Mouse (Mus musculus) frontal cortex, postnatal 14 days (tissue): ENCODE results near the gene Moap1.
A peak's percentile ranks its signal among the peaks of the same experiment; 100 is the strongest.

Source experiments
- DNase-seq, 2 experiments: peaks; one replicate each; pipeline ENCODE4 v3.0.0; 2022; ENCODE audit warnings: low spot score in 2 of 2

The Moap1 gene

DNA sequence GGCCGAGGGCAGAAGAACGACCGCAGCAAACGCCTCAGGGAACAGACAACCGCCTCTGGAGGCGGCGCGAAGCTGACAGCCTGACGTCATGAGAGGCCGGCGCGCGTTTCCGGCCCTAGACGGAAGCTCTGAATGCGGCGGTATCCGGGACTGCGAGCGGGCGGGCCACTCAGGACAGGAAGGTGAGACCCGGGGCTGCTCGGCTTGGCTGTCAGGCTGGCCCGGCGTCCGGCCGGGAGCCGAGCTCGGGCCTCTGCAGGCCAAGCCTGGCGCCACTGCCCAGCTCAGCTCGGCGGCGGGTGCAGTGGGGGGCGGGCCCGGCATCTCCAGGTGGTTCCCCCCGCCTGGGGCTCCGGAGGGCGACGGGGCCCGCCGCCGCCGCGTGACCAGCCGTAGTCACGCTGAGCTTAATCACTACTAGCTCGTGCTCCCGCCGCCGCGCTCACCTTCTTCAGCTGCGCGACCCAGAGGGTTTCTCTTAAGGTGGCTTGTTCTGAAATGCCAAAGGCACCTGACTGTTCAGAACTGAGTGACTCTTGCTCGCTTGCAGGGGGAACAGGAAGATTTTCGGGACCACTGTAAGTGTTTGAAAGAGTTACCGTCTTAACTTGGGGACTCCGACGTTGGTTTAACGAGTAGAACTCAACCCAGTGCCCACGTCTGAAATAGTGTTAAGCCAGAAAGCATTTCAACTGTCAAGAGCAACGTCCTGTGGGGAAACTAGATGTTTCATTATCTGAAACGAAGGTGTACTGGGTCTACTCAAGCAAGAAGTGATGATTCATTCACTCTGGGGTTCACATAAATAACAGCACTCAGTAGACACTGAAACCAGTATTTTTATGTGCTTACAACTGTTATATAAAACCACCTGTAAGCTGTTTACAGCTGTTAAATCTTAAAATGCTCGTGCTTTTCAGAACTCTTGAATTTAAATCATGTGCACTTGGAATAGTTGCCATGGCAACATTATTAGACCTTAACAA is at the start of gene Moap1, which contains the start of gene Tmem251:
TSS of gene Moap1 (minus strand) at position 73 of the 986 bp plus-strand sequence.
TSS of gene Tmem251 (plus strand) at position 174 of the 986 bp plus-strand sequence.
- peak; percentile 74 to 87 for DNase-seq

DNA sequence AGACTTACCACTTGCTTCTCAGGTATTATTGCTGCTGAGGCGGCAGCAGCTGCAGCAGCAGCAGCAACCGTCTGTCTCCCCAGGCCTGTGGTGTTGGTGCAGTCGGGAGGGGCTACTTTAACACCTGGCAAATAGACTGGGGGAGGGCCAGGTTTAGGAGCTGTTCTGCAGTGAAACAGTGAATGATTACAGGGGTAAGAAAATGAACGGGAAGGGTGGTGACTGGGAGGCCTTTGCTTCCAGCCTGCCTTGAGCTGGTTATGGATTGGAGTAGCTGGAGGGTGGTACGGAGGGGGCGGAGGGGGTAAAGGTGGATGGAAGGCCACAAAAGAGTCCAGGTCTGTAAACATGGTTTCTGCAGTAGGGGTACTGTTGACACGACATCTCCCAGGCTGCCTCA is 44.5 kb upstream of the Moap1 start:
- no peak for DNase-seq

- DNase-seq = no peak
These were observed 42.1 kb upstream of the Moap1 start for GRCm38 (mm10) chr12:102785593-102785985.

DNA sequence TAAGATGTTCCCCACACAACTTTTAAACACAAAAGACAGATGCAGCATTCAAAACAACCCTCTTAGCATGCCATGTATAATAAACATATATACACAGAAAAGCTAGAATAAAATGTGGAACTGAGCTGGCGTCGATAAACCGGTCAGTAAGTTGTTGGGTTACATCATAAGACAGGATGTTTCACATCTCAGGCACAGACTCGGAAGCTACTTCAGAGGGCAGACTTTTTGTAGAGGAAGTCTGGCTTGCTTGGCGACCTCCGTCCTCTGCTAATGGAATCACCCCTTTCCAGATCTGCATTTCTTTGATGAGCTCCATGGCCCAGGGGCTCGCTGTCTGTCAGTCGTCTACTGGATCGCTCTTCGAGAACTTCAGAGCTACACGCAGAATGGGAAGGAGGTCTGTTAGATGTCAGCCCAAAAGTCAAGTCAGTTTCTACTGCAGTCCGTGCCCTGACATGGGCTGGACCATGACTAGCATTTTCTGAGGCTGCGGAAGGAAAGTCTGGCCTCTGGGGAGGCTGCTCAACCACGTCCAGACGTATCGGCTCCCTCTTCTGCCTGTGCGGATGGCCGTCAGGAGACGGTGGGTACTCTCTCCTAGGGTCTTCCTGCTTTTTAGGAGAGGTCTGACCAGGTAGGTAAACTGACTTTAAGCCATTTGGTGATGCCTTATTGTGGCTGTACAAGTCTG is 41.6 kb upstream of the Moap1 start:
- no peak for DNase-seq

DNA sequence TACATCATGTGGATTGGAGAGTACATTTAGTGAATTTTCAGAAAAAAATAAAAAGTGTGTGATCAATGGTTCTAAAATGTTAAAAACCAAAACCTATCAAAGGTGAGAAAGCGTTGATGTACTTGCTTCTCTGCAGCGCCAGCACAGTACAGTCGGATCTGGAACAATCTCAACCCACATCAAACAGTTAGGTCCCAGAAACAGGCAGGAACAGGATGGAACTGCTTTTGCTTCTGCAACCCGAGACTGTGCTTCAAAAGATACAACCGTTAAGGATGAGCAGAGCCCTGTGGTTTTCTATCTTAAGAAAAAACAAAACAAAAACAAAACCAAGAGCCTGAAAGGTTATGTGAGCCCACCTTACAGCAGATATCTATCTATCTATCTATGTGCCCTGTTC is 39.4 kb upstream of the Moap1 start:
- no peak for DNase-seq

- DNase-seq = no peak
These were observed 36.0 kb upstream of the Moap1 start for GRCm38 (mm10) chr12:102779452-102779851.

DNA sequence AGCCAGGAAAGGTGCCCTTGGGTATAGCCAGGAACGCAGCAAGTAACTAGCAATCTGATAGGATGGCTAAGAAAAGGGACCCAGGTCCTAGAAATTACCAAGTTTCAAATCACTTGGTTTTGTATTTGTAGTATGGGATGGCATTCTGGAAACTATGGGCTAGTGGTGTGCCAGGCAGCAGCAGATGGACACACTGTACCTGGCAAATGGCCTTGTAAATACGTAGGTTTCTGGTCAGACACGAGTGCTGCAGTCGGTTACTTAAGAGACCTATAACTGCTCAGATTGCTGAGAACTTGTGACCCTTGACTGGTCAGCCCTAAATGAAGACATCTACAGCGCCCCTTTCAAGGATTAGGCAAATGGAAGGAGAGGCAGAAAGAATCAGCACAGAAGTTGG is 34.7 kb upstream of the Moap1 start:
- no peak for DNase-seq

DNA sequence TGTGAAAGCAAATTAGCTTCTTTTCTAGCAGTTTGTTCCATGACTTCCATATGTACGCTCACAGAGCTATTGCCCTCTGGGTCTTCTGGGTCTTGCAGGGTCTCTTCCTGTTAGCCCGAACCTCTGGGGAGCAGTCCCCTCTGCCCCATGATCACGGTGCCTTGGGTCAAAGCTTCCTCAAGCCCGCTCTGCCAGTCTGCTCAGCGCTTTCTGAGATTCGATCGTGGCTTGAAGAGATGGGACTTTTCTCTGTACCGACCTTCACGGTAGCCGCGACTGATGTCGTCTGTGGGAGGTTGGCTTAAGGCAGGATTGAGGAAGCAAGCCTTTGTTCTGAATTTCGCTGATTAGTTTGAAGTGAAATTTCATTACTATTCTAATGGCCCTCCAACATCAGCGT is 32.6 kb upstream of the Moap1 start:
- DNase-seq = no peak

- DNase-seq = no peak
These were observed 29.2 kb upstream of the Moap1 start for GRCm38 (mm10) chr12:102772676-102773075.

- DNase-seq = no peak
These were observed 28.1 kb upstream of the Moap1 start for GRCm38 (mm10) chr12:102771601-102772000.

DNA sequence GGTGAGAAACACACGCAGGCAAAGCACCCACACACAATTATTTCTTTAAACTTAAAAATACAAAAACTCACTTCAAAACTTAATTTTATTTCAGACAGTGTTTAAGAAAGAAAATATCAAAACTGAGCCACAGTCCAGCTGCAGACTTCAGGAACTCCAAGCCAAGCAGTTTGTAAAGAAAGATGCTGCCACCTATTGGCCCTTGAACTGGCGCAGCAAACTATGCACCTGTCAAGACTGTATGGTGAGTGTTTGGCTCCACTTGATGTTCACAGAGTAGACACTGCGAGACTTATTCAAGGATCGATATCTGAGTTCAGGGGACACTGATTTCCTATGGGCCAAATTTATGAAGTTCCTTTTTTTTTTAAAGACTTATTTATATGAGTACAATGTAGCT is 25.5 kb upstream of the Moap1 start:
- no peak for DNase-seq

DNA sequence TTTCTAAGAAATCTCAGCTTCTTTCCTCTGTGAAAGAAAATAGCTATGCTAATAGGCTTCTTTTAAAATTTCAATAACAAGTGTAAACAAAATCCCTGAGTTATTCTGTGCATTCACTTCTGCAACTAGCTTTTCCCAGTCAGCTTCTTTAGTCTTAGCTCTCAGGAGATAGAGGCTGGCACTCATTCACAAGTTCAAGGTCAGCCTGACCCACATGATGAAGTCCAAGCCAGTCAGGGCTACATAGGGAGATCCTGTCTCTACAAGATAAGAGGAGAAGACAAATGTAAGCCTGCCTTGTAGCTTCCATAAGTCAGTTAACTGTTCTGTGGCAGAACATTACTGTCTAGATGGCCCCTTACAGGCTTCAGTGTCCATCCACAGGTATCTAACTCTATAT is 20.2 kb upstream of the Moap1 start:
- no peak for DNase-seq

DNA sequence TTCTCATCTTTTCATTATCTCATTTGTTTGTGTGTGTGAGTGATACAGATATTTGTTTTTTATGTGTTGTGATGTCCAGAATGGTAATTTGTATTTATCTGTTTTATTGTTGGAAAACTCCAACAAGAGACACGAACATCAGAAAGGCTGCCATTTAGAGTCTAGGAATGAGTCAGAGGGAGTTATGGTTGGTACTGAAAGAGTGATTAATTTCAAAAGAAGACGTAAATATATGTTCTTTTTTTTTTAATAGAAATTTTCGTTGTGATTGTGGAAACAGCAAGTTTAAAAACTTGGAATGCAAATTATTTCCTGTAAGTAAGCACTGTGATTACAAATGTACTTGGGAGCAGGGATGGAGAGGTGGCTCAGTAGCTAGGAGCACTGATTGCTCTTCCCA is 18.2 kb upstream of the Moap1 start:
- no peak for DNase-seq

GRCm38 (mm10) chr12:102758936-102759335 is 15.5 kb upstream of the Moap1 start:
- DNase-seq = no peak

DNA sequence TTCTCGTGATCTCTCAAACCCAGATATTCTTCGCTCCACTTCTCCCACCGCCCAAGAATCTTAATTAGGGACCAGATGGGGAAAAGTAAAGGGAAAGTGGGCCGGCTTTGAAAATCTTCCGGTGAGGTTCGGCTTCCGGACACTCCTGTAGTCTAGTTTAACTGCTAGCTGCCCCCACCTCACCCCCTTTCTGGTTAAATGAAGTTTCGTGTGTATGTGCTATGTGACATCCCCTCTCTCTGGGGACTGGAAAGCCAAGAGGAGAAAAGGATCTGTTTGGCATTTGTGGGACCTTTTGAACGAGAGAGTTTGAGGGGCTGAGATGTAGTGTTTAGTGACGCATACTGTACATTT is 14.9 kb upstream of the Moap1 start, which contains the start of gene Gm20604:
TSS of gene Gm20604 (minus strand) at position 270 of the 354 bp plus-strand sequence.
- no peak for DNase-seq

- peak; percentile 95 for DNase-seq
These were observed 14.4 kb upstream of the Moap1 start, which contains the start of the genes Gm28051, Gon7 and Ubr7 for GRCm38 (mm10) chr12:102757689-102758402. Gene Gm28051 (minus strand): TSS chr12:102757765. Gene Gon7 (minus strand): TSS chr12:102757803. Gene Ubr7 (plus strand): TSS chr12:102757967.

DNA sequence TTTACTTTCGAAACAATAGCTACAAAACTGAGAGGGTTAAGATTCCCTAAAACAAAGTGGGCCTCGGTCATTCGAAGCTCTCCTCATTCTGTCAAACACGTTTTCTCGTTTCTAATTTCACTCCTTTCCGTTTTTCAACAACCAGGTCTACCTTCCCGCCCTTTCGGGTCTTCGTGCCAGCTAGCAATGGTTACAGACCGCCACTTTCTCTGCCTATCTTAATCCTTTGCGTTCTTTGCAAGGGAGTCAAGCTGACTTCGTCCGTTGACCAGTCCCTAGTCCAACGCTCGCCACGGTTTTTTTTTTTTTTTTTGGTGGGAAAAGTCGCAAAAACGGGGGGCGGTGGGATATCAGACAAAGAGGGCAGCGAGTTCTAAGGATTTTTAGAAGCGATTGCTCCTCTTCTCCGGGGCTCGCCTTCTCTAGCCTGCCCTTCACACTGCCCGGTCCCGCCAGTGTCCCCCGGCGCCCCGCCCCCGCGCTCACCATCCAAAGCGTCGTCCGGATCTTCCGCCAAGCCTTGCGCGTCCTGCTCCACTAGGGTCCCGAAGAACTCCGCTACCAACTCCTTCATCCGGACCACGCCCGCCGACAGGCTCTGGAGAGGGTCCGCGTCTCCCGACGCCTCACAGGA is 13.7 kb upstream of the Moap1 start:
- DNase-seq = no peak

DNA sequence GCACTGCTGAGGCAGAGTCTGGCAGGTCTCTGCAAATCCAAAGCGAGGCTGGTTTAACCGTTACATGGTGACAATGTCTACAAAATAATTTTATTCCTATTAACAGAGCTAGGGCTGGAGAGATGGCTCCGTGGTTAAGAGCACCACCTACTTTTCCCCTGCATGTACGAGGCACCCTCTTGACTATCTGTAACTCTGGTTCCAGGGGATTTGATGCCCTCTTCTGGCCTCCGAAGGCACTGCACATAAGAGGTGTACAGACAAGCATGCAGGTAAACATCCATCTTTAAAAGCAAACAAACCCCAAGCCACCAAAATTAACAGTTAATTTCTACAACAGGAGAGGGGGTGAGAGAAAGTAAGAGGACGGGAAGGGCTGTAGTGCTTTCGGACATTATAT is 12.8 kb upstream of the Moap1 start:
- no peak for DNase-seq

- DNase-seq = no peak
These were observed 4.8 kb upstream of the Moap1 start for GRCm38 (mm10) chr12:102748256-102748655.

GRCm38 (mm10) chr12:102744839-102745238 is 1.4 kb upstream of the Moap1 start:
- DNase-seq = no peak

DNA sequence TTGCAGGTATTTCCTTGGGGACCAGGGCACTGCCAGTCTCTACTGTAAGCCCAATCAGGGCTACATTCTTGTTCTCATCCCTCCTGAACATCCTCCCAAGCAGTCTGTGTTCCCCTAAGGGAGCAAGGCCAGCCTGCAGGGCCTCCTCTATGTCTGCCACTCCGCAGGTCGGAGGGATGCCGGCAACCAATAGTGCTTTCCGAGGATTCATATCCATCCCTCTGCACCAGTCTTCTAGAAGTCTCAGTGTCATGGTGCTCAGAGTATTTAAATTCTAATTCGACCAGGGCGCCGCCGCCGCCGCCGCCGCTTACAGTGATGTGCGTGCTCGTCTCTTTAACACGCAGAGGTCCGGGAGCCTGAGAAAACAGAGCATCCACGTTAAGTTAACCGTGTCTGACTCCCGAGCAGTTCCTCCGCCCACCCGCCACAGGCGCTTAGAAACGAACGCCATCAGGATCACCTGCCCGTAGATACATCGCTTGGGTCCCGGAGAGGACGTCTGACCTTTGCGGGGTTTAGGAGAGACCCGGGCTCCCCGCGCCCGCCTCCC is 349 bp downstream of the Moap1 start:
- DNase-seq = no peak
